Mouse (Mus musculus): ENCODE measurements around the gene Neu4. TPM values are rescaled to one million over a fixed set of nuclear protein-coding genes. Genes with fewer than 3 reads are reported as not detected.

Neu4 gene
- polyA plus RNA-seq, 1 experiment from 2014 or later, result not detected

GRCm38 (mm10) chr1:94076702-94077101 is 56.5 kb downstream of the Neu4 start:
- Histone ChIP-seq H3K4me2 (replicated peaks; ENCODE audit: low read depth, low read length) (no peak overlapping the region), H3K4me1 (ENCODE audit: insufficient read depth, low read depth, low read length) (no peaks in the 10 kb centered on the region), H3K27me3 (replicated peaks; ENCODE audit: insufficient read depth, low read length) (no peaks in the 10 kb centered on the region), H3K4me3 (ENCODE audit: low read depth, low read length) (no peak overlapping the region), H3K9me3 (ENCODE audit: low read length) (no peaks in the 10 kb centered on the region), H3K9ac (replicated peaks; ENCODE audit: low read depth) (no peak overlapping the region), H3K27ac (ENCODE audit: low read length) (no peak overlapping the region), H3K36me3 (ENCODE audit: insufficient read depth, low read length) (no peaks in the 10 kb centered on the region)
- ATAC-seq (no peak), DNase-seq (ENCODE audit: low spot score) (no peak)
- WGBS, result 24% methylated on average over 1 of the region's 1 CpGs
- no peak for TF ChIP-seq EP300 (IDR thresholded peaks at IDR 0.05)
- no peak for TF ChIP-seq CTCF (IDR thresholded peaks at IDR 0.05)

Other genes with a start within 250 kb of the Neu4 start
- 69.6 and 71.6 TPM in 2 replicates for gene Dtymk, start 218.5 kb upstream of the Neu4 start, polyA plus RNA-seq (2015; fragmentation: Nextera tagmentation; extraction: Ambion mirVana)
- gene Ing5, start 216.5 kb upstream of the Neu4 start, polyA plus RNA-seq (2015; fragmentation: Nextera tagmentation; extraction: Ambion mirVana), result 8.1 and 8.7 TPM in 2 replicates
- 7.2 and 8.7 TPM in 2 replicates for gene D2hgdh, start 195.5 kb upstream of the Neu4 start, polyA plus RNA-seq (2015; fragmentation: Nextera tagmentation; extraction: Ambion mirVana)
- gene Gal3st2, start 159.1 kb upstream of the Neu4 start, polyA plus RNA-seq (2015; fragmentation: Nextera tagmentation; extraction: Ambion mirVana), result 0.19 and 0.25 TPM in 2 replicates
- 0.08 TPM in 1 of 2 replicates, not detected in the other for gene Gal3st2b, start 102.1 kb upstream of the Neu4 start, polyA plus RNA-seq (2015; fragmentation: Nextera tagmentation; extraction: Ambion mirVana)
- gene Gal3st2c, start 29.9 kb upstream of the Neu4 start, polyA plus RNA-seq (2015; fragmentation: Nextera tagmentation; extraction: Ambion mirVana), result not detected in 2 replicates
- gene Pdcd1, start 32.1 kb downstream of the Neu4 start, polyA plus RNA-seq (2015; fragmentation: Nextera tagmentation; extraction: Ambion mirVana), result 0.06 and 0.13 TPM in 2 replicates